Mouse (Mus musculus): ENCODE measurements around the gene Ak8.
A peak's percentile ranks its signal among the peaks of the same experiment; 100 is the strongest.

DNA sequence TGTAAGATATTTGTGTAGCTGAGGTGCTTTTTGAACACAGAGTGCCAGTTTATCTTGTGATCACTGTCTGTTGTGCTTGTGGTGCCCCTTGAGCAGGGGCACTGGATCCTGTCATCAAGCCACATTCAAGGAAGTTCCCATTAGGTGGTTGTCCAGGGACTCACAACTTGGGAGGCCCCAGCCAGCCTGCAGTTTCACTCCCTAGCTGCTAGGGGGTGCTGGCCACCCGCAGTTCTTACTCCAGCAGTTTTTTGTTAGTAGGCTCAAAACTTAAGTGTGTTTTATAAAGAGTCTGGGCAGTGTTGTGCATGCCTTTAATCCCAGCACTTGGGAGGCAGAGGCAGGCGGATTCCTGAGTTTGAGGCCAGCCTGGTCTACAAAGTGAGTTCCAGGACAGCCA lies 45.7 kb upstream of the Ak8 start:
- TF ChIP-seq JUND (IDR thresholded peaks at IDR 0.05; ENCODE audit: low read depth, low read length): no peak
- no peak for TF ChIP-seq POLR2A (IDR thresholded peaks at IDR 0.05; ENCODE audit: control insufficient read depth in 1 of 2, insufficient read depth in 1 of 2, low read depth in 1 of 2, low read length in 2 of 2, poor library complexity in 1 of 2)
- peak; percentile 24; the same call in 1 of the 2 replicates for TF ChIP-seq ZC3H11A (IDR thresholded peaks at IDR 0.05; ENCODE audit: low read depth, low read length)
- TF ChIP-seq HCFC1 (IDR thresholded peaks at IDR 0.05; ENCODE audit: low read depth, low read length): no peak
- TF ChIP-seq MXI1 (IDR thresholded peaks at IDR 0.05; ENCODE audit: low read depth, low read length): no peak
- TF ChIP-seq ZKSCAN1 (IDR thresholded peaks at IDR 0.05; ENCODE audit: low read depth, low read length): no peak
- TF ChIP-seq GATA1 (IDR thresholded peaks at IDR 0.05; ENCODE audit: low read depth, low read length): no peak
- TF ChIP-seq CTCF (IDR thresholded peaks at IDR 0.05 in 2 of 3, conservative IDR thresholded peaks at IDR 0.05 in 1 of 3; ENCODE audit: control insufficient read depth in 1 of 3, insufficient read depth in 1 of 3, low read depth in 2 of 3, low read length in 3 of 3, poor library complexity in 1 of 3, severe bottlenecking in 1 of 3): peak; percentile 75 to 78 (median 75)
- no peak for TF ChIP-seq EP300 (IDR thresholded peaks at IDR 0.05; ENCODE audit: low read depth in 1 of 2, low read length in 2 of 2)
- no peak for TF ChIP-seq TAL1 (IDR thresholded peaks at IDR 0.05; ENCODE audit: low read length)
- TF ChIP-seq NELFE (IDR thresholded peaks at IDR 0.05; ENCODE audit: low read depth, low read length): no peak
- TF ChIP-seq TCF12 (IDR thresholded peaks at IDR 0.05; ENCODE audit: low read depth, low read length): no peak
- no peak for TF ChIP-seq NRF1 (IDR thresholded peaks at IDR 0.05; ENCODE audit: insufficient read depth, low read depth, low read length, poor library complexity, severe bottlenecking)
